Mouse (Mus musculus): ENCODE measurements at regions not wholly inside any gene's neighbourhood (a gene's known extent, or its start where the extent isn't known, plus 50 kb on each side); places are given as distances from the start of the nearest gene placed in this dataset.

DNA sequence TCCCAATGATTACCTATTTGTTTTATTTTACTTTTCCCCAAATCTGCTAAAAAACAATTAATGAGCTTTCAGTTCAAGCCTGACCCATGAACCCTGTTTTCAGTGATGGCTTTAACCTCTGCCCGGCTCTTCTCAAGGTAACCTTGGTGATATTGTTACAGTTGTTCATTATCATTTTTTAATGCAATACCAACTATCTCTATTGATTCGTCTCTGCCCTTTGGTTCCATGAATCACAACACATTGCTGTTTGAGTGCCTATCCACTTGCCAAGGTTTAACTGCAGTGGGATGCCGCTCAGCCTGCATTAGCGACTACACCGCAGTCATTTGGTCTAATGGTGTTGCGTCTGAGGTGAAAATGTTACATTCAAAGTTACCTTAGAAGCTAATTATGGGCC is 317.9 kb downstream of the Etnk1 start:
- H3K9ac ChIP-seq (ENCODE audit: low read depth, low read length), result no peak overlapping the region
- H3K27me3 ChIP-seq (ENCODE audit: control insufficient read depth, insufficient read depth, low read length), result no peaks in the 10 kb centered on the region
- no peak for DNase-seq
- H3K4me1 ChIP-seq (ENCODE audit: control insufficient read depth, insufficient read depth, low read length), result no peaks in the 10 kb centered on the region
- H3K4me3 ChIP-seq, result no peak overlapping the region
- H3K27ac ChIP-seq, result no peak overlapping the region
- 93% methylated on average over 6 of the region's 6 CpGs for WGBS
- no peak for TF ChIP-seq EP300 (IDR thresholded peaks at IDR 0.05; ENCODE audit: insufficient read depth, low read depth, low read length)
- TF ChIP-seq CTCF (IDR thresholded peaks at IDR 0.05), result no peak
- no peak for TF ChIP-seq POLR2A (IDR thresholded peaks at IDR 0.05; ENCODE audit: insufficient read depth, low read depth, low read length)
- intact Hi-C loops (cut with DNase I), result no loop called here
- H3K79me2 ChIP-seq (replicated peaks; ENCODE audit: control insufficient read depth, insufficient read depth, low read length), result no peaks in the 10 kb centered on the region
- no peaks in the 10 kb centered on the region for H3K36me3 ChIP-seq (ENCODE audit: control insufficient read depth, insufficient read depth, low read length)

DNA sequence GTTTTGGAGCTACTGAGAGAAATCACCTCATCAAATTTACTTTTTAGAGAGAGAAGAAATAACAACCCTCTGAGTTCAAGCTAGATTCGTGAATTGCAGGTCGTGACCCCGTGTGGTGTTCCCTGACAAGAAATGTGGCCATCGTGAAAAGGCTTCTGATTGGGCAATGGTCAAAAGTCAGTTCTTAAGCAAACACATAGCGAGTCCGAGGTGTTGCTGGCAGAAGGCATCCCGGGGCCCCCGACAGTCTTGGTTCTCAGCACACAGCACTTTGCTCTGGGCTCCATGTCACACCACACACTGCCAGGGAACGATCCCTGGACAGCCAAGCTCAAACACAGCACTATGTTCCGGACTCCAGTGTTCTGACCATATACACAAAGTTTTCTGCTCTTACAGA is 320.0 kb downstream of the Etnk1 start:
- Histone ChIP-seq H3K79me2 (replicated peaks; ENCODE audit: control insufficient read depth, insufficient read depth, low read length) (no peaks in the 10 kb centered on the region), H3K27me3 (ENCODE audit: control insufficient read depth, insufficient read depth, low read length) (no peaks in the 10 kb centered on the region), H3K27ac (no peak overlapping the region), H3K4me3 (no peak overlapping the region), H3K4me1 (ENCODE audit: control insufficient read depth, insufficient read depth, low read length) (no peaks in the 10 kb centered on the region; the same call in 1 of the 2 replicates), H3K9ac (ENCODE audit: low read depth, low read length) (no peak overlapping the region), H3K36me3 (ENCODE audit: control insufficient read depth, insufficient read depth, low read length) (no peaks in the 10 kb centered on the region)
- DNase-seq, result no peak
- intact Hi-C loops (cut with DNase I), result no loop called here
- WGBS, result 82% methylated on average over 10 of the region's 10 CpGs
- TF ChIP-seq POLR2A (IDR thresholded peaks at IDR 0.05; ENCODE audit: insufficient read depth, low read depth, low read length) (no peak), CTCF (IDR thresholded peaks at IDR 0.05) (no peak), EP300 (IDR thresholded peaks at IDR 0.05; ENCODE audit: insufficient read depth, low read depth, low read length) (no peak)

DNA sequence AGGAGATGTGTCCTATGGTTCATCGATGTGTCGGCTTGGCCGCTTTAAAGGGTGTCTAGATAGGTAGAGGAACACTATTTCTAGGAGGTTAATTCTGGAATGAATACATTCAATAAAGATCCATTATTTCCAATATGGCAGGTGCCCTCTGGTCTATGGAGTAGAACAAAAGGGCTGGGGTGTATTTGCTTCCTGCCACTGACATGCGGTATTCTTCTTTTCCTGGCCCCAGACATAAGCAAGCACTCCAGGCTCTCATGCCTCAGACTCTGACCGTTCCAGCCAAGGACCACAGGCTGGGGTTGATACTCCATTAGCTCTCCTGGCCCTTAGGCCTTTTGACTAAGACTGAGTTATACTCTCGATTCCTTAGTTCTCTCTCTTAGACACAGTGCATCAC is 323.0 kb downstream of the Etnk1 start:
- 94% methylated on average over 6 of the region's 6 CpGs for WGBS
- TF ChIP-seq EP300 (IDR thresholded peaks at IDR 0.05; ENCODE audit: insufficient read depth, low read depth, low read length) (no peak), CTCF (IDR thresholded peaks at IDR 0.05) (no peak), POLR2A (IDR thresholded peaks at IDR 0.05; ENCODE audit: insufficient read depth, low read depth, low read length) (no peak)
- Histone ChIP-seq H3K27me3 (ENCODE audit: control insufficient read depth, insufficient read depth, low read length) (no peaks in the 10 kb centered on the region), H3K27ac (no peak overlapping the region), H3K79me2 (replicated peaks; ENCODE audit: control insufficient read depth, insufficient read depth, low read length) (no peaks in the 10 kb centered on the region), H3K36me3 (ENCODE audit: control insufficient read depth, insufficient read depth, low read length) (no peaks in the 10 kb centered on the region), H3K9ac (ENCODE audit: low read depth, low read length) (no peak overlapping the region), H3K4me1 (ENCODE audit: control insufficient read depth, insufficient read depth, low read length) (no peaks in the 10 kb centered on the region; the same call in 1 of the 2 replicates), H3K4me3 (no peak overlapping the region)
- no peak for DNase-seq
- intact Hi-C loops (cut with DNase I), result no loop called here

DNA sequence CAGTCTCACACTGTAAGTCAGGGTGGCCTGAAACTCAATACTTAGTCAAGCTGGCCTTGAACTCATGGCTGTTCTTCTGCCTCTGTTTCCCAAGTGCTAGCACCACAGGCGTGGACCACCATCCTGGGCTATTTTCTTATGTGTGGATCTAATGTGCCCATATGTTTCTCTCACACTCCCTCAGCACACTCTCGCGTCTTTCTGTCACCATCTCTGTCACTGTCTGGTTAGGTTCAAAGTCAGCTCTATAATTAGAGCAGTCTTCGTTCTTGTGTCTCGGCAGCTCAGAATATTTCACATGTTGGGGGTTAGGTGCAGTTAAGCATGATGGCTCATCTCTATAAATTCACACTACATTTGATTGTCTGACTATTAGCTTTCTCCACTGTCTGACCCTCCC is 324.4 kb downstream of the Etnk1 start:
- intact Hi-C loops (cut with DNase I), result no loop called here
- Histone ChIP-seq H3K36me3 (ENCODE audit: control insufficient read depth, insufficient read depth, low read length) (no peaks in the 10 kb centered on the region), H3K27me3 (ENCODE audit: control insufficient read depth, insufficient read depth, low read length) (no peaks in the 10 kb centered on the region), H3K4me3 (no peak overlapping the region), H3K79me2 (replicated peaks; ENCODE audit: control insufficient read depth, insufficient read depth, low read length) (no peaks in the 10 kb centered on the region), H3K9ac (ENCODE audit: low read depth, low read length) (no peak overlapping the region), H3K4me1 (ENCODE audit: control insufficient read depth, insufficient read depth, low read length) (no peaks in the 10 kb centered on the region; the same call in 1 of the 2 replicates), H3K27ac (no peak overlapping the region)
- WGBS, result 57% methylated on average over 5 of the region's 5 CpGs
- no peak for TF ChIP-seq POLR2A (IDR thresholded peaks at IDR 0.05; ENCODE audit: insufficient read depth, low read depth, low read length)
- no peak for TF ChIP-seq CTCF (IDR thresholded peaks at IDR 0.05)
- no peak for TF ChIP-seq EP300 (IDR thresholded peaks at IDR 0.05; ENCODE audit: insufficient read depth, low read depth, low read length)
- no peak for DNase-seq

DNA sequence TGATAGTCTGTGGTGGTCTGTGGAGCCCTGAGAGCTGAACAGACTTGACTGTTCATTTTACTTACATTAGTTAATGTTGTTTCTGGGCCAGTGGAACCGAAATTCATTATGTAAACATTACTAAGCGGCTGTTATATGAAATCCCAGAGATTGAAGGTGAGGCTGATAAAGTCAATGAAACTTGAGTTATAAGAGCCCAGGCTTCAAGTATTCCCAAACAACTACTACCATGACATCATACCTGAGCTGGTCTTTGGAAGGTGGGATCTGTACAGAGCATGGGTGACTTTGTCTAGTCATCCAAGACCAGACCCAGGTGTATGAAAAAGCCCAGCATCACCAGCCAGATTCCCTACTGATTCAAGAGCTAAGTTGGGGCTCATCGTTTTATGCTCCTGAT is 326.5 kb downstream of the Etnk1 start:
- WGBS, result 81% methylated on average over 3 of the region's 3 CpGs
- no peak overlapping the region for H3K9ac ChIP-seq (ENCODE audit: low read depth, low read length)
- DNase-seq, result no peak
- H3K27ac ChIP-seq, result no peak overlapping the region
- no peak for TF ChIP-seq CTCF (IDR thresholded peaks at IDR 0.05)
- TF ChIP-seq POLR2A (IDR thresholded peaks at IDR 0.05; ENCODE audit: insufficient read depth, low read depth, low read length), result no peak
- TF ChIP-seq EP300 (IDR thresholded peaks at IDR 0.05; ENCODE audit: insufficient read depth, low read depth, low read length), result no peak
- no peaks in the 10 kb centered on the region for H3K27me3 ChIP-seq (ENCODE audit: control insufficient read depth, insufficient read depth, low read length)
- no peak overlapping the region for H3K4me3 ChIP-seq
- intact Hi-C loops (cut with DNase I), result no loop called here
- no peaks in the 10 kb centered on the region; the same call in 1 of the 2 replicates for H3K4me1 ChIP-seq (ENCODE audit: control insufficient read depth, insufficient read depth, low read length)
- no peaks in the 10 kb centered on the region for H3K36me3 ChIP-seq (ENCODE audit: control insufficient read depth, insufficient read depth, low read length)
- H3K79me2 ChIP-seq (replicated peaks; ENCODE audit: control insufficient read depth, insufficient read depth, low read length), result no peaks in the 10 kb centered on the region

DNA sequence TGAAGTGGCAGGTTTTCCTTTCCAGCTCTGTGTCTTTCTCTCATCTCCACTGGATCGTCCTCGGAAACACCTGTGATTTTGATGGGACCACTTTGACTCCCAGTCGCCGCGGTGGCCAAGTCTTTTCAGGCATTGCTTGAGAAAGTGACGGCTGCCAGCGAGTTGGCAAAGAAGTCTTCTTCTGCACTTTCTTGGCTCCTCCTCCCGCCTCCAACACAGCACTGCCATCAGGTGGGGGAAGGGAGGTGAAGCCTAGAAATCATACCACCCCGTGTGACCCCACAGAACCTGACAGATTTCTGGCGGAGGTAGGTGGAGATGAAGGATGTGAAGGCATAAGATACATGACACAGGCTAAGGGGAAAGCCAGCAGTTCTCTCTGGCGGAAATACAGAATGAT is 327.3 kb downstream of the Etnk1 start:
- H3K4me1 ChIP-seq (ENCODE audit: control insufficient read depth, insufficient read depth, low read length), result no peaks in the 10 kb centered on the region; the same call in 1 of the 2 replicates
- no peak for DNase-seq
- no peak overlapping the region for H3K27ac ChIP-seq
- H3K9ac ChIP-seq (ENCODE audit: low read depth, low read length), result no peak overlapping the region
- H3K4me3 ChIP-seq, result no peak overlapping the region
- intact Hi-C loops (cut with DNase I), result no loop called here
- no peaks in the 10 kb centered on the region for H3K79me2 ChIP-seq (replicated peaks; ENCODE audit: control insufficient read depth, insufficient read depth, low read length)
- 83% methylated on average over 11 of the region's 11 CpGs for whole genome bisulfite sequencing
- TF ChIP-seq POLR2A (IDR thresholded peaks at IDR 0.05; ENCODE audit: insufficient read depth, low read depth, low read length), result no peak
- H3K27me3 ChIP-seq (ENCODE audit: control insufficient read depth, insufficient read depth, low read length), result no peaks in the 10 kb centered on the region
- no peaks in the 10 kb centered on the region for H3K36me3 ChIP-seq (ENCODE audit: control insufficient read depth, insufficient read depth, low read length)
